Mouse (Mus musculus) spleen, postnatal 36 days (tissue): ENCODE results near the gene Gar1.

Experiments used
- DNase-seq, 2 experiments: peaks; one replicate each; pipeline ENCODE4 v3.0.0; 2022; ENCODE audit warnings: low spot score in 2 of 2, mixed read lengths in 1 of 2

Gene Gar1

DNA sequence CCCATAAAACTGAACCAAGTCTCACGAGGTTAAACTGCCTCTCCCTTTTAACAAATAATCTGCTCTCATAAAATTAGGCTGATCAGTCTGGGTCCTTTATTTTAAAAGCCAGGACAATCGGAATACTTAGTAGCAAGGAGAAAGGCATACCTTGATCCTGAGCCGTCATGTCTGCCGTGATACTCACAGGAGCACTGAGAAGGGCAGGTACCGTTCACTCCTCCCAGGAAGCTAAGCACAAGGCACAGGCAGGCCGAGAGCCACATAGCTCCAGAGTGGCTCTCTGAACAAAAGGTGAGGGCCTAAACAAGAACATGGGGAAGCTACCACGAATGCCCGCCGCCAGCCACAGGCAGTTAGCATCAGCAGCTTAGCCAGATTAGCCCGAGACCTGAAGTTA is 27.4 kb downstream of the Gar1 start, which contains the start of gene Lrit3:
TSS of gene Lrit3 (minus strand) at position 266 of the 400 bp plus-strand sequence.
- no peak for DNase-seq

DNA sequence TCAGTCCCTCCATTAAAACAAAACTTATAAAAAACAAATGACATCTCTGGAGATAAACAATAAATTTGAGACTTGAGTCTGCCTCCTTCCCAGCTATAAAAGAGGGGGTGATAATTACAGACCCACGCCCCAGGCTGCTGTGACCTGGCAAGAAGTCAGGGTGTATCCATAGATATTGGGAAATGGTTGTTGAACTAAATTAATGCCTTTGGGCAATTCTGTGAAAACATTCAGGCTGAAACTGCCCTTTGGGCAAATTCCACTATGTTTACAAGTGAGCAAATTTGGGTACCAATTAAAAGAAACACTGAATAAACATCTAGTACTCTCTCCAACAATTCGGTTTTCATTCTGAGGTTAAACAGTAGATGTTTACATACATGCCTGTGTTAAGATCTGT is 32.2 kb downstream of the Gar1 start:
- DNase-seq = no peak

DNA sequence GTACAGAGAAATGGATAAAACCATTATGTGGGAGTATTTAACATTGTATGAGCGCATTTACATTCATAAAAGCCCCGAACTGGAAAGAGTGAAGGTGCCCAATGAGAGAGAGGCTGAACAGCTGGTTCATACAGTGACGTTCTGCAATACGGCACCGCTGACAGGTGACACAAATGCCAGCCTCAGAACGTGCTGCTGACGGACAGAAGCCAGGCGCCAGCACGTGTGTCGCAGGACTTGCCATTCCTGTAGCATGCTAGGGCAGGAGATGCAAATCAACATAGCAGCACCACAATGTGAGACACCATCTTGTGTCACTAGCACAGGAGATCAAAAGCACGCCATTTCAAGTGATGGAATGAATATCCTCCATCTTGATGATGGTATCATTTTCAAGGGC is 32.6 kb downstream of the Gar1 start:
- no peak for DNase-seq

DNA sequence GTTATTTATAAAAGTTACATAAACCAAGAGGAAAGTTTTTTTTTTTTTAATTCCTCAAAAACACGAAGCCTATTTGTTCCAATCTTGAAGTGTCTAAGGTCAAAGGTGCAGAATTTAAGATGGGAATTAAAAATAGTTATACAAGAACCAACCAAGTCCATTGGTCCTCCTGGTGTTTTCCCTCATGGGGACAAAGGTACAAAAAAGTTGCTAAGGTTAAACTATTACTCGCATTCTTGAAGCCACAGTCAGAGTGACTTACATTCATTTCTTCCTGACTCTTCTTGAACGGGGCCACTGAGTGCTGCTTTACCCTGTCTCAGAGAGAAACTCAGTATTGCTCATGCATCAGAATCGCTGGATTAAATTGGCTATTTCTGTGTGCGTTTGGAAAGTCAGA is 33.9 kb downstream of the Gar1 start:
- no peak for DNase-seq

DNA sequence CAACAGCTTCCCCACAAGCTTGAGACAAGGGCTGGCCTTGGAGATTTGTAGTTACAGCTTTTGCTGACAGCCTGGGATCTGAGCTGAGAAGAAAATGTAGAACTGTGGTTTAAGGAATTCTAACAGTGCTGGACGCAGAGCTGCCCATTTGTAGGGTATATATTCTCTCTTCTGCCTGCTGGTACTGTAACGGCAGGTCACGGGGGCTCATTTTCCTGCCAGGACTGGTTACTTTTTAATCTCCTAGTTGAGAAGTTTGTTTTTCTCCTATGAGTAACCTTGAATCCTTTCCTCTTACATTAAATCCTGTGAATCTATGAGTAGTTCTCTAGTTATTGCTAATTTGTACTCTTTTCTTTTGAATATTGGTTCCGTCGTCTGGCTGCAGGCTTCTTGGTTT is 37.4 kb downstream of the Gar1 start:
- no peak for DNase-seq

DNA sequence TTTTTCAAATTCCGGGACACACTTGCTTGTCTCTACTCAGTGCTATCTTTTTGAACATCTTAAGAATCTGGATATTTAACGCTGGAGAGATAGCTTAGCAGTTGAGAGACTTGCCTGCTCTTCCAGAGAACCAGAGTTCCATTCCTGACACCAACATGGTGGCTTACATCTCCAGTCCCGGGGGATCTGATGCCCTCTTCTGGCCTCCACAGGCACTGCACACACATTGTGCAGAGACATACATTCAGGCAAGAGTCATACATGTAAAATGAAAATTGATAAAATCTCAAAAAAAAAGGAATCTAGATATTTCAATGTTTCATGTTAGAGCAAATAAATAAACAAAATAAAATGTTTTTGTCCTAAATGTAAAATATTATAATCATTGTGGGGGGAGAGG is 48.5 kb downstream of the Gar1 start:
- DNase-seq = no peak

DNA sequence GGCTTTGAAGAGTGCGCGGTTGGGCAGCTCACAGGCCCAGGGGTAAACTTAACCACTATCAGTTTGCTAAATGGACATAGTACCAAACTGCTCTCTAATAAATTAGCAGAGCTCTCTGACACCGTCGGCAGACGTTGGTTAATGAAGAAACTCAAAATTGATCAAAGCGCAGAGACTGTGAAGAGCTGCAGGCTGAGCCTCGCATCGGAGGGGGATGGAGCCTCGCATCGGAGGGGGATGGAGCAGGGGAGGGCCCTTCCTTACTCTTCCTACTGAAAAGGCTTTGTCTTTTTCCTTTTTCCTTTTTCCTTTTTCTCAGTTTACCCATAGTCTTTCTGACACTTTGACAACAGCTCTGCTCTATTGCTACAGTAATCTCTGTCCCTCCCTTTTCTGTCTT is 49.8 kb downstream of the Gar1 start:
- DNase-seq = no peak
